Mouse (Mus musculus): ENCODE data around the gene Tiam1.

DNA sequence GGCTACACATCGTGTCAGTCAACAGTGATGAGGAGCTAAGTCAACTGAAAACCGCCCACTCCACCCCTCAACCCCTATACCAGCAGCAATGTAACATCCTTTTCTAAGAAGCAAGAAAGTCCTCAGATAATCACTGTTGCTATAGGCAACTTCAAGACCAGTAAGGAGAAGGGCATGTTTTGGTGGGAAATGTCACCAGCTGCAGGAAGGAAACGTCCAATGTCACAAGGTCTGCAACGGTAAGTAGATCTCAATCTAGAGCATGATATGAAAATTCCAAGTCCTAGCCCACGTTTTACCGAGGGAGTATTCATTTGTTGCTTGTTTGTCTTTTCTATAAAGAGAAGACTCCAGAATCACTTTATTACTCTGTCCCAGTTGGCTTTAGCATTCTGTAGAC, 95.7 kb downstream of the Tiam1 start:
- TF ChIP-seq CTCF (IDR thresholded peaks at IDR 0.05; ENCODE audit: low read depth, low read length) (no peak), POLR2A (IDR thresholded peaks at IDR 0.05; ENCODE audit: extremely low read depth, insufficient read depth, low read length) (no peak)
